Mouse (Mus musculus): ENCODE data around the gene Bcor. TPM values are rescaled to one million over a fixed set of nuclear protein-coding genes. Genes with fewer than 3 reads are reported as not detected.

The Bcor gene
- polyA plus RNA-seq, 1 experiment from 2014 or later: 14.5 TPM

DNA sequence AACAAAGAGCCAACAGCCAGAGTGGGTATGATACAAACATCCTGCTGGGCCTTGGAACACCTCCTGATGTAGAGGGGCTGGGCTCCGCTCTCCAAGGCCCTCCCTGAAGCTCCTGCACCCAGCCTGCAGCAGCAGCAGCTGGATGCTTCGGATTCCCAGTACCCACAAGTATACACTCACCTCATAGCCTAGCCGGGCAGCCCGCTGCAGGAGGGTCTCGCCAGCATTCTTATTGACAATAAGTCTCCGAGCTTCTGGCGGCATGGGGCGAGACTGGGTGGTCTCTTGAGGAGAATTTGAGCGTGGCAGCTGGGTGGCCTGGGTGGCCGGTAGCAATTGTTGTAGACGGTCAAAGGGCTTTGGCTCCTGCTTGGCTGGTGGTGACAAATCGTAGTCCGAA is 113.5 kb downstream of the Bcor start:
- peaks cover 6% of the 10 kb centered on the region for H3K36me3 ChIP-seq (ENCODE audit: control insufficient read depth, insufficient read depth, low read length)
- H3K9ac ChIP-seq (ENCODE audit: low read depth, low read length): no peak overlapping the region
- H3K4me2 ChIP-seq: no peak overlapping the region
- no peak overlapping the region for H3K27ac ChIP-seq (ENCODE audit: low read depth, low read length)
- no peak overlapping the region for H3K4me3 ChIP-seq (ENCODE audit: low read depth, low read length)
- no peaks in the 10 kb centered on the region for H3K9me3 ChIP-seq (ENCODE audit: control insufficient read depth, low read length)
- ATAC-seq (replicated peaks; ENCODE audit: low FRiP score) (no peak), DNase-seq (ENCODE audit: low spot score) (no peak)
- H3K27me3 ChIP-seq (replicated peaks; ENCODE audit: control insufficient read depth, insufficient read depth, low read length): no peaks in the 10 kb centered on the region; the same call in none of the 2 replicates
- no peaks in the 10 kb centered on the region for H3K4me1 ChIP-seq (replicated peaks; ENCODE audit: control insufficient read depth, insufficient read depth, low read length)
- 76% methylated on average over 13 of the region's 13 CpGs for WGBS

DNA sequence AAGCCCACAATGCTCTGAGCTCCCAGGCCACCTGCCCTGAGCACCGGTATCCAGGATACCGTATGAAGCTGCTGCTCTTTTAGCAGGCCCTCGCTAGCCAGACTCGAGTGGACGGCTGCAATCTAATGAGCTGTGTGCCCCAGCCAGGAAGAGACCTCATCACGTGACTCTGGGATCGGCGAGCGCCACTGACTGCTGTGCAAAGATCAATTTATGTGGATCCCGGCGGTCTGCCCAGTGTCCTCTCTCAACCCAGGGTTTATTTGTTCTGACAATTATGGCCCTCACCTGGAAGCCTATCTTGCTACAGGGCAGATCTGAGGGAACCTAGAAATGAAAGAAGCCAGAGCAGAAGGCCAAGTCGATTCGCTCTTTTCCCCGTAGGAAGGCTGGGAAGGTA is 116.8 kb downstream of the Bcor start:
- ATAC-seq (replicated peaks; ENCODE audit: low FRiP score) (no peak), DNase-seq (ENCODE audit: low spot score) (no peak)
- WGBS: 80% methylated on average over 14 of the region's 14 CpGs
- Histone ChIP-seq H3K4me3 (ENCODE audit: low read depth, low read length) (no peak overlapping the region), H3K4me1 (replicated peaks; ENCODE audit: control insufficient read depth, insufficient read depth, low read length) (no peaks in the 10 kb centered on the region), H3K4me2 (no peak overlapping the region), H3K27ac (ENCODE audit: low read depth, low read length) (no peak overlapping the region), H3K9ac (ENCODE audit: low read depth, low read length) (no peak overlapping the region), H3K27me3 (replicated peaks; ENCODE audit: control insufficient read depth, insufficient read depth, low read length) (no peaks in the 10 kb centered on the region; the same call in none of the 2 replicates), H3K9me3 (ENCODE audit: control insufficient read depth, low read length) (no peaks in the 10 kb centered on the region), H3K36me3 (ENCODE audit: control insufficient read depth, insufficient read depth, low read length) (peaks cover 19% of the 10 kb centered on the region)

DNA sequence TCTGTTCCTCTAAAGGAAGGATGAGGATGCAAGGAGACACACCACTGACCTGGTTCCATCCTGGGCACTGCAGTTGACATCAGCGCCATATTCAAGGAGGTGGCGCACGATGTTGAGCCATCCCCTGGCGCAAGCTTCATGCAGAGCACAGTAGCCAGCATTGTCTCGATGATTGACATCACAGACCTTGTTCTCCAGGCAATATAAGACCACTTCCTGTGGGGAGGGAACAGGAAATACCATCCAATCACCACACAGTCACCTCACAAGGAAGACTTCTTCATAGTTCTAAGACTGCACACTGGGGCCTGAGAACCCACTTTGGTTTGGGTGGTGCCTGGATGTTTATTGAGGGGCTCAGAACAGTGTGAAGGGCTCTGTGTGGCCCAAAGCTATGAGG is 118.7 kb downstream of the Bcor start:
- Histone ChIP-seq H3K27me3 (replicated peaks; ENCODE audit: control insufficient read depth, insufficient read depth, low read length) (no peaks in the 10 kb centered on the region; the same call in 1 of the 2 replicates), H3K4me2 (no peak overlapping the region), H3K9ac (ENCODE audit: low read depth, low read length) (no peak overlapping the region), H3K27ac (ENCODE audit: low read depth, low read length) (no peak overlapping the region), H3K4me1 (replicated peaks; ENCODE audit: control insufficient read depth, insufficient read depth, low read length) (no peaks in the 10 kb centered on the region), H3K4me3 (ENCODE audit: low read depth, low read length) (no peak overlapping the region), H3K36me3 (ENCODE audit: control insufficient read depth, insufficient read depth, low read length) (peaks cover 18% of the 10 kb centered on the region), H3K9me3 (ENCODE audit: control insufficient read depth, low read length) (no peaks in the 10 kb centered on the region)
- 88% methylated on average over 5 of the region's 5 CpGs for WGBS
- DNase-seq (ENCODE audit: low spot score) (no peak), ATAC-seq (replicated peaks; ENCODE audit: low FRiP score) (no peak)

DNA sequence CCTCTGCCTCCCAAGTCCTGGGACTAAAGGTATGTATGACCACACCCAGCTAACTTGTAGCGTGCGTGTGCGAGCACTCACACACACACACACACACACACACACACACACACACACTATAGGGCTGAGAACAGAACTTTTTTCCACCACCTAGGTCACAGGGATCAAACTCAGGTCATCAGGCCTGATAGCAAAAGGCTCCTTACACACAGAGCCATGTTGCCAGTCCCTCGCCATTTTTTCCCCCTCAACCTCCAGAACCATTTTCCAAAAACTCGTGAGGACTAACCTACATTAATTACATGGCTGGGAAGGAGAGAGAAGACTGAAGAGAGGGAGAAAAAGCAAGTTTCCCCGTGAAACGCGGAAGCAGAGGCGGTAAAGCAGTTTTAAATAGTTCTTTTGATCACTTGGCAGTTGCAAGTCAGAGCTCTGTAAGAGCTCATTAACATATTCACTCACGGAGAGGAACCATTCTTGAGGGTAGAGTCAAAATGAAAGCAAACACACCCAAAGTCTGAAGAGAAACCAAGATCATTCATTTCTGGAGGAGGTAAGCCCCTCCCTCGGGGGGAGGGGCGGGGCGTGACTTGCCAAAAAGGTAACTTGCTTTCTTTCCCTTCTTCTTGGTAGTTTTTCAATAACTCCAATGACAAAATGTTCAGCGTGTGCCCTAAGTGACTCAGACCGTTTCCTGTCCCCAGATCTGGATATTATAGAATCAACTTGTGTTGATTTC is 145.3 kb downstream of the Bcor start:
- ATAC-seq (replicated peaks; ENCODE audit: low FRiP score) (no peak), DNase-seq (ENCODE audit: low spot score) (no peak)
- H3K4me2 ChIP-seq: peak overlapping the region; percentile 31; the same call in 1 of the 2 replicates
- no peaks in the 10 kb centered on the region for H3K9me3 ChIP-seq (ENCODE audit: control insufficient read depth, low read length)
- no peak overlapping the region for H3K27ac ChIP-seq (ENCODE audit: low read depth, low read length)
- no peaks in the 10 kb centered on the region for H3K36me3 ChIP-seq (ENCODE audit: control insufficient read depth, insufficient read depth, low read length)
- H3K27me3 ChIP-seq (replicated peaks; ENCODE audit: control insufficient read depth, insufficient read depth, low read length): no peaks in the 10 kb centered on the region
- no peaks in the 10 kb centered on the region for H3K4me1 ChIP-seq (replicated peaks; ENCODE audit: control insufficient read depth, insufficient read depth, low read length)
- H3K4me3 ChIP-seq (ENCODE audit: low read depth, low read length): no peak overlapping the region
- 46% methylated on average over 15 of the region's 15 CpGs for WGBS
- H3K9ac ChIP-seq (ENCODE audit: low read depth, low read length): no peak overlapping the region

DNA sequence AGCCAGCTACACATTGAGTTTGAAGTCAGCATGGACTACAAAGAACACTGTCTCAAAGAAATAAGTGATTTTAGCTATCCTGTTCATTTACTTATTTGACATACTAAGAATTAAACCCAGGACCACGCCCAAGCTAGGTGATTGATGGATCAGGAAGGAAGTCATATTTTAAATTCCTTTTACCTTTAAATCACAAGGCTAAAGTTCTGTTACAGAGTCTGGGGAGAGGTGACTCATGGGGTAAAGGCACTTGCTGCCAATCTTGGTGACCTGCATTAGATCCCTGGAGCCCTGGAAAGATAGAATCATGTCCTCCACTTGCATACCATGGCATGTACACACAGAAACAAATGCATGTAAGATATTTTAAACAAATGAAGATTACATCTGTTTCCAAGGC is 149.5 kb downstream of the Bcor start:
- Histone ChIP-seq H3K27me3 (replicated peaks; ENCODE audit: control insufficient read depth, insufficient read depth, low read length) (peaks cover 28% of the 10 kb centered on the region), H3K4me1 (replicated peaks; ENCODE audit: control insufficient read depth, insufficient read depth, low read length) (peaks cover 3% of the 10 kb centered on the region; the same call in 1 of the 2 replicates), H3K4me3 (ENCODE audit: low read depth, low read length) (no peak overlapping the region), H3K27ac (ENCODE audit: low read depth, low read length) (no peak overlapping the region), H3K4me2 (no peak overlapping the region), H3K9ac (ENCODE audit: low read depth, low read length) (no peak overlapping the region), H3K36me3 (ENCODE audit: control insufficient read depth, insufficient read depth, low read length) (no peaks in the 10 kb centered on the region), H3K9me3 (ENCODE audit: control insufficient read depth, low read length) (no peaks in the 10 kb centered on the region)
- ATAC-seq (replicated peaks; ENCODE audit: low FRiP score): no peak
- DNase-seq (ENCODE audit: low spot score): no peak
- WGBS: 59% methylated on average over 1 of the region's 1 CpGs

DNA sequence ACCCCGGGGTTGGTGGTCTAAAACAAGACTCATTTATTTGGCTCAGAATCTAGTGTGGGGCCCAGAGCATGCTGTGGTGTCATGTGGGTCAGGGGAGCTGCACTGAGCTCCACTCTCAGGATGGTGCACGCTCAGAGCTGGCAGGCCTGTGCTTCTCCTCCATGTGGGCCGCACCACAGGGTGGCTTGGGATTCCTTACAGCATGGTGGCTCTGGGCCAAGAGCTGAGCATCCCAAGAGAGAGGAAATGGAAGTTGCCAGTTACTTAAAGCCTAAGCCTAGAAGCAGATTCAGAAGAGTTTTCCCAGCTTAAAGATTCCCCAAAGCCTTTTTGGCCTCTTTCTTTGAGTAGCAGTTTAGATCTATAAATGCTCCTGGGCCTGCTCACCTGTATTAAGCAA is 151.1 kb downstream of the Bcor start:
- 54% methylated on average over 3 of the region's 3 CpGs for WGBS
- Histone ChIP-seq H3K27me3 (replicated peaks; ENCODE audit: control insufficient read depth, insufficient read depth, low read length) (peaks cover 43% of the 10 kb centered on the region), H3K9me3 (ENCODE audit: control insufficient read depth, low read length) (no peaks in the 10 kb centered on the region), H3K27ac (ENCODE audit: low read depth, low read length) (no peak overlapping the region), H3K4me3 (ENCODE audit: low read depth, low read length) (no peak overlapping the region), H3K36me3 (ENCODE audit: control insufficient read depth, insufficient read depth, low read length) (no peaks in the 10 kb centered on the region), H3K4me2 (no peak overlapping the region), H3K4me1 (replicated peaks; ENCODE audit: control insufficient read depth, insufficient read depth, low read length) (peaks cover 15% of the 10 kb centered on the region), H3K9ac (ENCODE audit: low read depth, low read length) (no peak overlapping the region)
- DNase-seq (ENCODE audit: low spot score): no peak
- ATAC-seq (replicated peaks; ENCODE audit: low FRiP score): no peak

DNA sequence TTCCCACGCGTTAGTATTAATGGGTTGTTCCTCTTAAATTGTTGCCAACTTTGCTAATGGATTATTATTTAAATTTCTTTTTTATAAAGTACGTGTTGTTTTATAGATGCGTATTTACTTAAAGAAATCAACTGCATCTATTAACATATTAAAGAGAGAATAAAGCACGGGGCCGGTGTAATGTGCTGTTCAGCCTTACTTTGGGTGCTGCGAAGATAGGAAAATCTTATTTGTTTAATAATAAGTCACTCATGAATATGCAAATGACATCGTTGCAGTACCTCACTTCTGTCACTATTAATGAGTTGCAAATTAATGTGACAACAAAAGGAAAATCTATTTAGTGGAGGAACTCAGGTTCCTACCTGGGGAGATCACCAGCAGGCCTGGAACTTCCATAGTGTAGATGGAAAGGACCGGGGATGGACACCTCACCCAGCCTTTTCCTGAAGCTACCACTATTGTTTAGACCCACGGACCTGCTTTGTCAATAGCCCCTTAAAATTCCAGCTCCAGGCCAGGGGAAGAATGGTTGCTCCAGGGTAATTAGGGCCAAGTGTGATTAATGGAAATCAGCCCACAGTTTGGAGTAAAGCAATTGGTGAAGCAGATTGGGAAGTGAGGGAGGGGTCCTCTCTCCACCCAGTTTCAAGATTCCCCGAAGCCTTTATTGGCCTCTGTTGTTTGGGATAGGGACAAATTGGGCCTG is 152.2 kb downstream of the Bcor start:
- Histone ChIP-seq H3K4me2 (peak overlapping the region; percentile 89), H3K9me3 (ENCODE audit: control insufficient read depth, low read length) (no peaks in the 10 kb centered on the region), H3K27ac (ENCODE audit: low read depth, low read length) (peak overlapping the region; percentile 97; the same call in 1 of the 2 replicates), H3K4me3 (ENCODE audit: low read depth, low read length) (no peak overlapping the region), H3K36me3 (ENCODE audit: control insufficient read depth, insufficient read depth, low read length) (no peaks in the 10 kb centered on the region), H3K27me3 (replicated peaks; ENCODE audit: control insufficient read depth, insufficient read depth, low read length) (peaks cover 46% of the 10 kb centered on the region), H3K4me1 (replicated peaks; ENCODE audit: control insufficient read depth, insufficient read depth, low read length) (peaks cover 16% of the 10 kb centered on the region), H3K9ac (ENCODE audit: low read depth, low read length) (no peak overlapping the region)
- ATAC-seq (replicated peaks; ENCODE audit: low FRiP score) (no peak), DNase-seq (ENCODE audit: low spot score) (no peak)
- WGBS: 11% methylated on average over 11 of the region's 11 CpGs

DNA sequence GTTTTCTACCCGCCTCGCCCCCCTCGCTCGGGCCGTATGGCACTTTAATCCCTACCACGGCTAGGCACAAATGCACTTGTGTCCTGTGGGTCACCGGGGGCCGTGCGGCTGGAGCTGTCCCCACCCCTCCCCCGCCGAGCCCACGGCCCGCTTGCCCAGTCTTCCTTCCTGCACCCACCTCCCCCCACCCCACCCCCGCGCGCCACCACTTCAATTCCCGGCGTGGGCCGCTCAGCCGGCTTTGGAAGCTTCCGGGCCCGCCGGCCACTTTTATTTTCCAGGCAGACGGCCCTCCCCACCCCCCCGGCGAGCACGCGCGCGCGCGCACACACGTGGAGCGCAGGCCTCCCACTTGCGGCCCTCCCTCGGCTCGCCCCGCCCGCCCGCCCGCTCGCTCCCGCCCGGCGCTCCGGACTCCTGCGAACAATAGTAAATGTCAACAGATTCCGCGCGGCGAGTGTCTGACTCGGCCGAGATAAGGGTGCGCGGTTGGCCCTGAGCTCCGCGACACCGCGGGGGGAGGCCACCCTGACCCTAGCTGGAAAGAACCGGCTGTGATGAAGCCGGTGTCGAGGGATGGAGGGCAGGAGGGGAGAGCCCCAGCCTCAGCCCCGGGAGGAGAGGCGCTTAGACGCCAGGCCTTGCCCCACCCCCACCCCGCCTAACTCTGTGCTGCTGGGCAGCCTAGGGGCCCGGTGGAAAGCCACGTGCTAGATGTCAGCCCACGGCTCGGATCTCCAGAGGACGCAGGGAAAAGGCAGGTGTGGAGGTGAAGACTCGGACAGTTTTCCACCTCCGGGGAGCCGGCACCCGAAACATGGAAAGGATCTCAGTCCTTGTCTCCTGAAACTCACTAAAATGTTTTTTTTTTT is 153.0 kb downstream of the Bcor start:
- H3K4me1 ChIP-seq (replicated peaks; ENCODE audit: control insufficient read depth, insufficient read depth, low read length): peaks cover 16% of the 10 kb centered on the region
- H3K4me3 ChIP-seq (ENCODE audit: low read depth, low read length): peak overlapping the region; percentile 54

More for the DNA sequence above, 153.0 kb downstream of the Bcor start:
- Histone ChIP-seq H3K4me2 (peak overlapping the region; percentile 89), H3K27ac (ENCODE audit: low read depth, low read length) (peak overlapping the region; percentile 97), H3K9ac (ENCODE audit: low read depth, low read length) (peak overlapping the region; percentile 84), H3K36me3 (ENCODE audit: control insufficient read depth, insufficient read depth, low read length) (no peaks in the 10 kb centered on the region), H3K9me3 (ENCODE audit: control insufficient read depth, low read length) (no peaks in the 10 kb centered on the region), H3K27me3 (replicated peaks; ENCODE audit: control insufficient read depth, insufficient read depth, low read length) (peaks cover 53% of the 10 kb centered on the region)
- ATAC-seq (replicated peaks; ENCODE audit: low FRiP score): peak; percentile 71
- 5% methylated on average over 50 of the region's 75 CpGs for WGBS
- peak; percentile 80 for DNase-seq (ENCODE audit: low spot score)

Data from liver, embryonic 11.5 days (tissue).